Mouse (Mus musculus) heart, adult 2 months (tissue): ENCODE measurements around the gene E130208F15Rik.

Source experiments
- CTCF ChIP-seq: fragments of 200-600 bp; IDR thresholded peaks from 2 replicates; pipeline ENCODE4 v1.8.1; 2022; ENCODE audit warnings: antibody characterized with exemption, mild to moderate bottlenecking, moderate library complexity
- EP300 ChIP-seq: fragments of 200-500 bp; IDR thresholded peaks from 2 replicates; pipeline ENCODE4 v1.6.1; 2011; ENCODE audit warnings: low read depth, low read length, control low read depth; ENCODE audit not compliant: insufficient read depth
- POLR2A ChIP-seq: fragments of 200-500 bp; IDR thresholded peaks from 2 replicates; pipeline ENCODE4 v1.6.1; 2011; ENCODE audit warnings: mild to moderate bottlenecking, low read depth, low read length, control low read depth; ENCODE audit not compliant: insufficient read depth

- peak; percentile 67; the same call in 1 of the 2 replicates for TF ChIP-seq POLR2A
- 0 out of 2 replicates have a peak, but pooled peaks have one; percentile 2 for TF ChIP-seq CTCF
- TF ChIP-seq EP300 = no peak
Observed at GRCm38 (mm10) chr7:30279951-30280669, 41.4 kb upstream of the E130208F15Rik start, which contains the start of the genes Thap8 and Wdr62.
